Mouse (Mus musculus) embryonic facial prominence, embryonic 10.5 days (tissue): Measurements from ENCODE around the gene Dhcr24. TPM values are rescaled to one million over a fixed set of nuclear protein-coding genes. Genes with fewer than 3 reads are reported as not detected.

Experiments
- DNase-seq: peaks from one replicate; pipeline ENCODE4 v3.0.0-alpha.2; 2017; ENCODE audit warnings: low spot score
- H3K27ac ChIP-seq: fragments of 300-500 bp; sonication (generic); replicated peaks from 2 replicates; pipeline ENCODE4 v1.5.1; 2016; ENCODE audit warnings: mild to moderate bottlenecking
- H3K27me3 ChIP-seq: fragments of 300-500 bp; sonication (generic); replicated peaks from 2 replicates; pipeline ENCODE4 v1.6.1; 2016; ENCODE audit warnings: low read depth, mild to moderate bottlenecking; ENCODE audit not compliant: poor library complexity, severe bottlenecking
- H3K36me3 ChIP-seq: fragments of 300-500 bp; sonication (generic); replicated peaks from 2 replicates; pipeline ENCODE4 v1.6.1; 2016; ENCODE audit warnings: mild to moderate bottlenecking, moderate library complexity
- H3K4me1 ChIP-seq: fragments of 300-500 bp; sonication (generic); 2 replicates; pipeline ENCODE4 v1.6.1; 2016
- H3K4me3 ChIP-seq: fragments of 300-500 bp; sonication (generic); 2 replicates; pipeline ENCODE4 v1.5.1; 2016; ENCODE audit warnings: mild to moderate bottlenecking, moderate library complexity
- H3K9me3 ChIP-seq: fragments of 300-500 bp; sonication (generic); 2 replicates; pipeline ENCODE4 v1.6.1; 2016; ENCODE audit warnings: mild to moderate bottlenecking
- WGBS: fragments of 180-500 bp; shearing (Covaris S2); methylation state at CpG from one replicate; pipeline ENCODE4 v1.1.7; 2016; 5-methylcytosine and 5-hydroxymethylcytosine counted together
- polyA plus RNA-seq: library from polyadenylated mRNA; unstranded; fragments of >200 nt; fragmentation: Nextera tagmentation; extraction: Ambion mirVana; gene quantifications from 2 replicates; pipeline ENCODE4 v1.2.1, GENCODE M21; 2016

Dhcr24 gene
- polyA plus RNA-seq, 1 experiment from 2014 or later = 10.2 TPM

- WGBS = 82% methylated on average over 12 of the region's 12 CpGs
- no peak overlapping the region for H3K4me3 ChIP-seq
- H3K27ac ChIP-seq = no peak overlapping the region
- no peak for DNase-seq
- peaks cover 20% of the 10 kb centered on the region for H3K4me1 ChIP-seq
- H3K36me3 ChIP-seq = no peaks in the 10 kb centered on the region
- peaks cover 32% of the 10 kb centered on the region for H3K27me3 ChIP-seq
- no peaks in the 10 kb centered on the region for H3K9me3 ChIP-seq
Observed at GRCm38 (mm10) chr4:106615637-106616036, 54.8 kb downstream of the Dhcr24 start.

GRCm38 (mm10) chr4:106617056-106617455 is 56.2 kb downstream of the Dhcr24 start, which contains the start of gene Lexm:
Lexm (minus strand) TSS chr4:106617241.
- WGBS = 2% methylated on average over 19 of the region's 19 CpGs
- DNase-seq = peak; percentile 58

GRCm38 (mm10) chr4:106618898-106619297 is 58.1 kb downstream of the Dhcr24 start:
- no peaks in the 10 kb centered on the region for H3K9me3 ChIP-seq
- DNase-seq = no peak
- H3K4me3 ChIP-seq = no peak overlapping the region
- 89% methylated on average over 4 of the region's 4 CpGs for WGBS
- no peak overlapping the region for H3K27ac ChIP-seq
- peaks cover 27% of the 10 kb centered on the region for H3K4me1 ChIP-seq
- peaks cover 62% of the 10 kb centered on the region for H3K27me3 ChIP-seq
- no peaks in the 10 kb centered on the region for H3K36me3 ChIP-seq

More at GRCm38 (mm10) chr4:106617056-106617455, 56.2 kb downstream of the Dhcr24 start, which contains the start of gene Lexm:
- Histone ChIP-seq H3K4me3 (peak within 1 kb of the TSS; percentile 42), H3K36me3 (no peaks in the 10 kb centered on the region), H3K9me3 (no peaks in the 10 kb centered on the region), H3K27ac (no peak within 1 kb of the TSS; the same call in 1 of the 2 replicates), H3K27me3 (peaks cover 43% of the 10 kb centered on the region), H3K4me1 (peaks cover 20% of the 10 kb centered on the region)

- WGBS = 73% methylated on average over 3 of the region's 3 CpGs
- Histone ChIP-seq H3K4me3 (no peak overlapping the region), H3K4me1 (peaks cover 28% of the 10 kb centered on the region), H3K27me3 (peaks cover 74% of the 10 kb centered on the region), H3K9me3 (no peaks in the 10 kb centered on the region), H3K27ac (no peak overlapping the region), H3K36me3 (no peaks in the 10 kb centered on the region)
- DNase-seq = no peak
Observed at GRCm38 (mm10) chr4:106621428-106621827, 60.6 kb downstream of the Dhcr24 start.

GRCm38 (mm10) chr4:106622030-106622493 is 61.2 kb downstream of the Dhcr24 start, which contains the start of gene Ttc22:
Ttc22 (plus strand) TSS chr4:106622432.
- 24% methylated on average over 16 of the region's 16 CpGs for WGBS
- H3K4me1 ChIP-seq = peaks cover 23% of the 10 kb centered on the region
- no peak within 1 kb of the TSS; the same call in 1 of the 2 replicates for H3K4me3 ChIP-seq
- DNase-seq = no peak
- no peaks in the 10 kb centered on the region for H3K9me3 ChIP-seq
- H3K27me3 ChIP-seq = peaks cover 74% of the 10 kb centered on the region
- H3K36me3 ChIP-seq = no peaks in the 10 kb centered on the region
- no peak within 1 kb of the TSS for H3K27ac ChIP-seq

DNA sequence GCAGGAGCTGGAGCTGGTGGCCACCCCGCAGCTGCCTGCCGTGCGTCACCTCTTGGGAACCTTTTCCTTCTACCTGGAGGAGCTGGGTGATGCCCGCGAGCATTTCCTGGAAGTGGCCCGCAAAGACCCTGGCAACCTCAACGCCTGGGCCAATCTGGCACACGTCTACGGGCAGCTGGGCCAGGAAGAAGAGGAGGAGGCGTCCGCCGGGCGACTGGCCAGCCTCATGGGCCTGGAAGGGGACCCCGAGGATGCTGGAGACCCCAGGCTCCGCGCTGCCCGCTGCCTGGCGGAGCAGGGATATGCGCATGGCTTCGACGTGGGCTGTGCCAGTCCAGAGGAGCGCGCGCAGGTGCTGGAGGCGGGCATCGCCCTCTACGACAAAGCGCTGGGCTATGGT is 61.9 kb downstream of the Dhcr24 start:
- H3K27ac ChIP-seq = no peak overlapping the region
- H3K9me3 ChIP-seq = no peaks in the 10 kb centered on the region
- 35% methylated on average over 28 of the region's 28 CpGs for WGBS
- no peak overlapping the region; the same call in 1 of the 2 replicates for H3K4me3 ChIP-seq
- DNase-seq = no peak
- H3K36me3 ChIP-seq = no peaks in the 10 kb centered on the region
- H3K27me3 ChIP-seq = peaks cover 74% of the 10 kb centered on the region
- H3K4me1 ChIP-seq = peaks cover 17% of the 10 kb centered on the region

DNA sequence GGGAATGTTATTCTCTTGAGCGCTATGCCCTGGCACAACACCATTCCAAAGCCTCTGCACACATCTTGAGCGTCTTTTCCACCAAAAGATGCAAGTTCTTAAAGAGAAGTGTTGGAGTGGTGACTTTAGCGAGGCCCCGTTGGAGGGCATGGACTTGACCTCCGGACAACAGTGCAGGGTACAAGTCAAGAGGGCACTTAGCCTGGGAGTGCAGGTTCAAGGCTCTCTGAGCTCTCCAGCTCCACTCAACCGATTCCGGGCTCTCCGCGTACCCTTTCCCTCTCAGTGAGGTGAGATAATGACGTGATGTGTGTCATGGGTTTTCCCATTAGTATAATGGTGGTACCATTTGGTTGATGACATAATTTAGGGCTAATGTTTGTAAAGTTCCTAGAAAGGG is 63.4 kb downstream of the Dhcr24 start:
- Histone ChIP-seq H3K4me1 (peaks cover 30% of the 10 kb centered on the region), H3K27me3 (peaks cover 67% of the 10 kb centered on the region), H3K4me3 (no peak overlapping the region), H3K27ac (no peak overlapping the region), H3K36me3 (no peaks in the 10 kb centered on the region), H3K9me3 (no peaks in the 10 kb centered on the region)
- DNase-seq = no peak
- WGBS = 90% methylated on average over 10 of the region's 10 CpGs

DNA sequence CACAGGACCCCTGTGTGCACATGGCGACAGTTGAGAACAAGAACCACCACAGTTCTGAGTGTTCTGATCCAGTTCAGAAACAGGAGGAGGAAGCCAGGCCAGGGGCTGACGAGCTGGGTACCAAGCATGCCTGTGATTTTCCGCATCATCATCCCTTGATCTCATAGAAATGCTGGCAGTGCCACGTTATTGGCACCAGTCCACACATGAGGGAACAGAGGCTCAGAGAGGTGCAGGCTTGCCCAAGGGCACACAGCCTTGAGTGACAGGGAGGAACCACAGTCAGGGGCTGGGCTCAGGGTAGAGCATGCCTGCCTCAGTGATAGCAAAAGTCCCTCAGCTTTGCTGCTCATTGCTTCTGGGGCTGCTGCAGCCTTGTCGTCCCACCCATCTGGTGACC is 67.0 kb downstream of the Dhcr24 start:
- no peaks in the 10 kb centered on the region for H3K9me3 ChIP-seq
- no peak overlapping the region for H3K27ac ChIP-seq
- peaks cover 47% of the 10 kb centered on the region for H3K27me3 ChIP-seq
- H3K36me3 ChIP-seq = no peaks in the 10 kb centered on the region
- H3K4me3 ChIP-seq = no peak overlapping the region
- no peak for DNase-seq
- 84% methylated on average over 5 of the region's 5 CpGs for WGBS
- peaks cover 33% of the 10 kb centered on the region for H3K4me1 ChIP-seq

GRCm38 (mm10) chr4:106628650-106629360 is 68.0 kb downstream of the Dhcr24 start:
- Histone ChIP-seq H3K4me1 (peaks cover 34% of the 10 kb centered on the region), H3K4me3 (no peak overlapping the region), H3K27ac (no peak overlapping the region), H3K9me3 (no peaks in the 10 kb centered on the region), H3K36me3 (no peaks in the 10 kb centered on the region), H3K27me3 (peaks cover 44% of the 10 kb centered on the region)
- DNase-seq = no peak
- 56% methylated on average over 9 of the region's 9 CpGs for WGBS

DNA sequence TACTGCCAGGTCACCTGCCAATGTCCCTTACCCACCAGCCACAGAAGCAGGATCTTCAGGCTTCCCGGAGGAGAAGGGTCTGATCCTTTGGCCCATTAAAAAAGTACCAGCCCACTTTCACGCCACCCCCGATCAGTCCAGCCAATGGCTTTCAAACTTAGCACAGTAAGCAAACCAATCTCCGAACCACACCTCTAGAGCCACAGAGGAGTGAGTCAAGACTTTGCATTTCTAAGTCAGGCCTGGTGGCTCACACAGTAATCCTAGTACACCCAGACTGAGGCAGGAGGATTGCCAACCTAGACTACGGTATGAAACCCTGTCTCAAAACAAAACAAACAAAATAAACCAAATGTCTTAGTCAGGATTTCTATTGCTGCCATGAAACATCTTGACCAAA is 68.5 kb downstream of the Dhcr24 start:
- Histone ChIP-seq H3K4me3 (no peak overlapping the region), H3K4me1 (peaks cover 39% of the 10 kb centered on the region), H3K27ac (no peak overlapping the region), H3K9me3 (no peaks in the 10 kb centered on the region), H3K36me3 (no peaks in the 10 kb centered on the region), H3K27me3 (peaks cover 44% of the 10 kb centered on the region)
- 72% methylated on average over 5 of the region's 5 CpGs for WGBS
- DNase-seq = no peak

DNA sequence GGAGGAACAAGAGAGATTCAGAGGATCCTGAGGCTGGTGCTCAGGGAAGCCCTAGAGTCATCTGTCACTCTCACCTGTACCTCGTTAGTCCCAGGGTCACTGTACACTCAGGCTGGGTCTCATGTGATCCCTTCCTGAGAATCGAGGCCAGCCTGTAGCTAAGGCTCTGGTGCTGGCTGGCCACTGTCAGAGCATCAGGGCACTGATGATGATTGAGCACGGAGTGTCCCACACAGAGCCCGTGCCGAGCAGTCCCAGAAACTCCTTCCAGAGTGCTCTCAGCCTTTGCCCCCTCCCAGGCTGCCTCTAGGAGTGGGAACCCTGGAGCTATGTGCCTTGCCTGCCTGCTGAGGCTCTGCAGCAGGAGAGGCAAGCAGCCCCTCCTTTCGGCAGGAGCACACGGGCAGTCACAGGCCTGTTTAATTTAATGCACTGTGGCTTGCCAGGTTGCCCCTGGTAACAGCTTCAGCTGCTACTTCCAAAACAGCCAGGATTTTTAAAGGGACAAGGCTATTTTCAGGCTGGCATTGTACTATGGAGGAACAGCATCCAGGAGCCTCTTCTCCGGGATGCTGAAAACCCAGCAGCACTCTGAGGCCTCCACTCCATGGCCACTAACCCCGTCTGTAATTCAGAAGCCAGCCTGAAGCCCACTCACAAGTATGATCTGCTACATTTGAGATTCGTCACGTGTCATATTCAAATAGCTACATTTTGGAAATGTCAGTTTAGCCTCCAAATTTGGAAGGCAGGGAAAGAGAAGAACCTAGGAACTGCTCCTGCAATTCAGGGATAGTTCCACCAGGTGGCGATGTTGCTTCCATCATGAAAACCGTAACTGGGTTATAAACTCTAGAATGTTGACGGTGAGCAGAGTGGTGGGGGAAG is 69.7 kb downstream of the Dhcr24 start:
- Histone ChIP-seq H3K27ac (no peak overlapping the region; the same call in 1 of the 2 replicates), H3K4me1 (peaks cover 37% of the 10 kb centered on the region), H3K36me3 (no peaks in the 10 kb centered on the region), H3K27me3 (peaks cover 34% of the 10 kb centered on the region), H3K4me3 (no peak overlapping the region), H3K9me3 (no peaks in the 10 kb centered on the region)
- 30% methylated on average over 14 of the region's 14 CpGs for WGBS
- peak; percentile 67 for DNase-seq

GRCm38 (mm10) chr4:106632313-106632712 is 71.5 kb downstream of the Dhcr24 start:
- peaks cover 28% of the 10 kb centered on the region for H3K27me3 ChIP-seq
- DNase-seq = no peak
- WGBS = 45% methylated on average over 2 of the region's 3 CpGs
- no peak overlapping the region for H3K27ac ChIP-seq
- H3K4me3 ChIP-seq = no peak overlapping the region
- H3K36me3 ChIP-seq = no peaks in the 10 kb centered on the region
- H3K9me3 ChIP-seq = no peaks in the 10 kb centered on the region
- H3K4me1 ChIP-seq = peaks cover 31% of the 10 kb centered on the region
